Mouse (Mus musculus) thymus, adult 2 months (tissue): Measurements from ENCODE around the gene Fam214b.

Experiments used
- CTCF ChIP-seq: fragments of 200-500 bp; IDR thresholded peaks from 2 replicates; pipeline ENCODE4 v1.5.1; 2012; ENCODE audit warnings: mild to moderate bottlenecking, control low read depth, low read length, moderate library complexity, borderline replicate concordance; ENCODE audit not compliant: control insufficient read depth, poor library complexity, insufficient read depth; ENCODE audit errors: extremely low read depth
- POLR2A ChIP-seq: fragments of 200-500 bp; IDR thresholded peaks from 2 replicates; pipeline ENCODE4 v1.6.1; 2012; ENCODE audit warnings: mild to moderate bottlenecking, low read length, control low read depth, moderate library complexity; ENCODE audit not compliant: control insufficient read depth, poor library complexity, insufficient read depth; ENCODE audit errors: extremely low read depth

DNA sequence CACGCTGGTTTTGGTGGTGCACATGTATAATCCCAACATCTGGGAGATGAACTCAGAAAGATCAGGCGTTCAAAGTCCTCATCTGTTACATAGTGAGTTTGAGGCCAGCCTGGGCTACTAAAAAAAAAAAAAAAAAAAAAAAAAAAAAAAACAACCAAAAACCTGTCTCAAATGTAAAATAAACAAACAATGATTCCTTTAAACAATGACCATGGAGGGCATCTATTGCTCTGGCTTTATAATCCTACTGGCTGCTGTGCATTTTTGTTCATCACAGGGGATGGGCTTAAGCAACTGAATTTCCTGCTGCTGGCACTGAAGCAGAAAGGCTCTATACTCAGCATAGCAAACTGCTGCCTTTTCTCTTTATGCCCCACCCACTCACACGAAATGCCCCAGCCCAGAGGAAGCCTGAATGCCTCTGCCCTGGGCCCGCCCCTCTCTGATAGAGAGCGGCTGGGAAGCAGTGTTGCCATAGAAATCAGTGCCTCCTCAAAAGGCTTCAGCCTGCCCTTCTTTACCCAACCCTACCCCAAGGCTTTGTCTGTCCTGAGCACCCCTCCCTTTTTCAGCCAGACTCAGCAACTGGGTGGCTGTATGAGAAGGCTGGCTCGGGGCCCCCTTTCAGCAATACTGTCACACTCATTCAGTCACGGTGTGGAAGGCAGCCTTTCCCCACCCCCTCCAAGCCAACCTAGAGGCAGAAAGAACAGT lies 2.2 kb downstream of the Fam214b start:
- no peak for TF ChIP-seq CTCF
- TF ChIP-seq POLR2A: no peak
